Mouse (Mus musculus) thymus, postnatal 36 days (tissue): Measurements from ENCODE around the gene Itih2.

Source experiments
- DNase-seq, 2 experiments: peaks; one replicate each; pipeline ENCODE4 v3.0.0; 2022; ENCODE audit warnings: mixed read lengths in 2 of 2

Itih2 gene

GRCm38 (mm10) chr2:10131296-10131695 lies at the start of gene Itih2:
Gene Itih2, minus strand, starts transcription at chr2:10131396.
- no peak for DNase-seq

DNA sequence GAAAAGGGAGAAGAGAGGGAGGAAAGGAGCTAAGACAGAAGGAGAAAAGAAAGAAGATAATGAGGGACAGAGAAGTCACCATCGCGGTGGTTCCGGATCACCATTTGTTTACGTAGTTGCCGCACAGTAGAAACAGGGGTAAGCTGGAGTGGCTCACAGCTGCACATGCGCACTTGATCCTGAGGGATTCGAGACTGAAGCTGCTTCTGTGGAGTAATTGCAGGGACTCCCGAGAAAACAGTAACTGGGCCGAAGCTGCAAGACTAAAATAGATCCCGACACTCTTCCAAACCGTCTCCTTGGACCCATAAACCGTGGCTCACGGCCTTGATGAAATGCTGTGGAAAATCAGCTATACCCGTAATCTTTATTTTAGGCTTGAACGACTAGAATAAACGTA lies 38.8 kb upstream of the Itih2 start:
- DNase-seq = no peak

DNA sequence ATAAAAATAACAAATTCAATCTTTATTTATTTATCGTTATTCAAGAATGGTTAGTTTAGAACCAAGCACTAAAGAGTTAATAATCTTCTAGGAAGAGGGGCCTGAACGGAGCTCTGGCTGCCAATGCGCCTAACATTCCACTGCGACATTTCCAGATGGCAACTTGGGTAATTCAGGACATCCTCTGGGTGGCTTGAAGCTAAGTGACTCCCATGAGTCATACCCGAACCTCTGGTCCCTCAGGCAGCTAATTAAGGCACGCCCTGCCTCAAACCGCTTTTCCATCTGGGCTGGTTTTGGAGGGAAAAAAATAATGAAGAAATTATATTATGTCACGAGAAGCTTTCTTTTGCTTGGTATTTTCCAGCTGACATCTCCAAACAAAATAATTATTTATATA lies 36.8 kb upstream of the Itih2 start:
- no peak for DNase-seq

GRCm38 (mm10) chr2:10167283-10167682 lies 36.1 kb upstream of the Itih2 start:
- no peak for DNase-seq

- no peak for DNase-seq
Observed at GRCm38 (mm10) chr2:10166635-10167034, 35.4 kb upstream of the Itih2 start.

GRCm38 (mm10) chr2:10162011-10162410 lies 30.8 kb upstream of the Itih2 start:
- no peak for DNase-seq

DNA sequence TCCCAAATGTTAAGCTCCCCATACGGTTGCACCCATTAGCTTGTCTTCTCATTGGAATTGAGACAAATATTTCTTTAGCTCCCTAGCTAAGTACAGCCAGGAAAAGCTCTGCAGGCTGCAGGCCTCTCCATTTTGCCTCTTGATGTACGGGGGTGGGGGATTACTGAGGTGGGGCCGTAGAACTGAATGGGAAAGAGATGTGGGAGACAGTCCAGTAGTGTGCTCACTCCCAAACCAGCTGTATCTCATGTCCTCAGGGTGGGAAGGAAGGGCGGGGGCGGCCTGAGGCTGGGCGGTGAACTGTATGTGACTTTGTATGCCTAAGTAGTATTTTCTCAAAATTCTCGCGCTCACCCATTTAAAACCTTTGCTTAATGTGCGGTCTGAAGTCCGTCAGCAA lies 26.0 kb upstream of the Itih2 start:
- no peak for DNase-seq

DNA sequence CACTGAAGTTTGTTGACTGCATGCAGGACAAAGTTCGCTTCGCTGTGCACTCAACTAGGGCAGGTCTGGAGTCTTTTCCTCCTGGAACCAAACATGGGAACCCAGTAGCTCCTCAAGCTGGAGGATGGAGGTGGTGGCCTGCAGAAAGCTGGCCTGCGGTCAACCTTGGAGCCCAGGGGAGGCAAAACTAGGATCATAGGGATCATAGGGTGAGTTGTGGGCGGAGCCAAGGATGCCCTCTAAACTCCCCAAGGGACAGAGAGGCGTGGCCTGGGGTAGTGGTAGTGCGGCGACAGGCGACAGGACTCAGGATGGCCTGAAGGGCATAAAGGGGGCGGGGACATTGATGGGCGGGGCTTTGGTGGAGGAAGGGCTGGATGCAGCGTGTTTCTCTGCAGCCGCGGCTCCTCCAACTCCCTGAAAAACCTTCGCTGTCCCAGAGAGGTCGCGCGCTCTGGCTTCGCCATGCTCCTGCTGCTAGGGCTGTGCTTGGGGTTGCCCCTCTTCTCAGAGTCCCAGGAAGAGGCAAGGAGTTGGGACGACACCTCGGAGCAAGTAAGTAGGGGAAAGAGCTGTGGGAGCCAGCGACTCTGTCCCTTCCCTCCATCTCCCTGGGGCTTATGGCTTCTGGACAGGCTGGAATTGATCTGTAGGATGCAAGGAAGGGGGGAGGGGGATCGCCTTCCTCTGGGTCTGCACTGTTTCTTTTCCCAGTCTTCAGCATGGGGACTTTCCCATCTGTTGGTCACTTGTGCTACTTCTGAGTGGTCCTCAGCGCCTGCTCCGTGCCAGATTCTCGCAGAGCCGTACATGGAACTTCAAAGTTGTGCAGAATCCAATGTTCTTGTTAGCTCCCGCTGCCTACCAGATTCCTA lies 22.2 kb upstream of the Itih2 start, which contains the start of gene Itih5:
TSS of gene Itih5 (plus strand) at position 371 of the 875 bp plus-strand sequence.
- peak; percentile 50 to 56 for DNase-seq

GRCm38 (mm10) chr2:10152590-10152989 lies 21.4 kb upstream of the Itih2 start:
- peak; percentile 26 to 50 for DNase-seq

- no peak for DNase-seq
Observed at GRCm38 (mm10) chr2:10147176-10147575, 16.0 kb upstream of the Itih2 start.

DNA sequence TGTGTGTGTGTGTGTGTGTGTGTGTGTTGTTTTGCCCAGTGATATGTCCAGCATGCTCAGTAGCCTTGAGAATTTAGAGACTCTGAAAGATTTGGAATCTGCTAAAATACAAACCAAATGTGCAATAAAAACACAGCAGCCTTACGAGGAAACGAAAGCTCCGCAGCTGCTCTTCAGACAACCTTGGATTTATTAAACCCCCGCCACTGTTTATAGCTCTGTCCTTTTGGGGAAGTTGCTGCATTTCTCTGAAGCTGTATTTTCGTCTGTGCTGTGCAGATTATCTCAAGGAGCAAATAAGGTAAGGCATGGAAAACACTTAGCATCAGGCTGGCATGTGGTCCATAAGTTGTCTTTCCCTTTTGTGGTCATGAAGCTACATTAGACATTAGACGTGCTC lies 14.3 kb upstream of the Itih2 start:
- no peak for DNase-seq

- peak; percentile 46 to 53 for DNase-seq
Observed at GRCm38 (mm10) chr2:10142472-10143454, 11.6 kb upstream of the Itih2 start.

DNA sequence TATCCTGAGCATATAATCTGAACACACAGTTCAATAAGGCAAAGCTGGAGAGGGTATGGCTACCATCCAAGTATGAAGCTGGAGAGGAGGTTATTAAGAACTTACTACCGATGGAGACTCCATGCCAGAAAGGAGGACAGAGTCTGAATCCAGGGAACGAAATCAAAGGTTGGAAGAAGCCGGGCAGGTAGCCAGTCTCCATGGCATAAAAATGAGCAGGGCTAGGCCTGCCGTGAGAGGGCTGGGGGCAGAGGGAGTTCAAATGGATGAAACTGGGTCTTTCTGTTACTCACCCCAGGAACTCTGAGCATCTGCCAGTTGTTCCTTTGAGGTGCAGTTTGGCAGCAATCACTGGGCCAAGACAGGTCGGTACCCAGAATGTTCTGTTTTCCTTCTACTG lies 9.3 kb upstream of the Itih2 start:
- no peak for DNase-seq

DNA sequence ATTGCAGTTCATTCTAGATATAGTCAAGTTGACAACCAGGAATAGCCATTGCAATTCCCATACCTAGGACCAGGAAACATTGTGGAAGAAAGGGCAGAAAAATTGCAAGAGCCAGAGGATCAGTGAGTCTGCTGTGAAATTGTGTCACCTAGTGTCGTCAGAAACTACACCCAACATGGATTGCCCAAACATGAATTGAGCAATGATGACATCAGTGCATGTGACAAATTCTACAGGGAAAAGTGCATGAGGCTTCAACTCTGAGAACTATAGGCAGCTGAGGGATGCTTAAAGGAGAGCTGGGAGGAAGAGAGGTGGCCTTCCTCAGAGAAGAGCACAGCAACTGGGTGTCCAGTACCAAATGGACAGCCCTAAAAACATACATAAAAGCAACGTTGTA lies 6.1 kb upstream of the Itih2 start:
- DNase-seq = no peak

DNA sequence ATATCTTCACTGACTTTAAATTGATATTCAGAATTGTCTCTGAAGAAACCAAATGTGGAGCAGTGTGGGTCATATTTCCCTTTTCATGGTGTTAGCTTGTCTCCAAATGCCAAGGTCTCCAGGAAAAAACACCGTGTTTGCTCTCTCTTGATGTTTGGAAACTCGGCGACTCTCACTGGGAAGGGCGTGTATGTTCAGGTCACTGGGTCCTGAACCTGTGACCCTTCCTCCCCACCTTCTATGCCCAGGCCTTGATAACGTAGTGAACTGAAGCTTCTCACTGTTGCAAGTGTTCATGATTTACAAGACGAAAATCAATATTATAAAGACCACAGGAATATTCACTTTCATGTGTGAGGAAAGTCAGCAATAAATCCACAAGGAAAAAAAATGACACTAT lies 2.7 kb upstream of the Itih2 start:
- DNase-seq = no peak

DNA sequence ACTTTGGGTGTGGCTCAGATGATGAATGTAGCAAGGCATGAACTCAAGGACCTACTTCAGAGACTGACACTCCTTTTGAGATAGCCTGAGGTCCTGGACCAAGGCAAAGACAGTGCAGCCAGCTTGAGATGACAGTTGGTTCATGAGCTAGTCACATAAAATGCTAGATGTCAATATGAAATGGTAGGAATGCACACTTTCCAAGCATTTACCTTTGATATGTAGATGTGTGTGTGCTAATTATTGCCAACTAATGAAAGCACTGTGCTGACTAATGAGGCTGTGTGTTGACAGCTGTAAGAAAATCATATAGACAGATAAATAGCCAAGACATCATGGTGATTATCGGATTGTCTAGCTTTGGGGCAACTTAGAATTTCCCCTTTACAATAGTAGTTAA lies 932 bp upstream of the Itih2 start:
- no peak for DNase-seq

GRCm38 (mm10) chr2:10130341-10130990 lies 730 bp downstream of the Itih2 start:
- DNase-seq = no peak

GRCm38 (mm10) chr2:10128571-10128970 lies 2.6 kb downstream of the Itih2 start:
- no peak for DNase-seq

- no peak for DNase-seq
Observed at GRCm38 (mm10) chr2:10127471-10127870, 3.7 kb downstream of the Itih2 start.

DNA sequence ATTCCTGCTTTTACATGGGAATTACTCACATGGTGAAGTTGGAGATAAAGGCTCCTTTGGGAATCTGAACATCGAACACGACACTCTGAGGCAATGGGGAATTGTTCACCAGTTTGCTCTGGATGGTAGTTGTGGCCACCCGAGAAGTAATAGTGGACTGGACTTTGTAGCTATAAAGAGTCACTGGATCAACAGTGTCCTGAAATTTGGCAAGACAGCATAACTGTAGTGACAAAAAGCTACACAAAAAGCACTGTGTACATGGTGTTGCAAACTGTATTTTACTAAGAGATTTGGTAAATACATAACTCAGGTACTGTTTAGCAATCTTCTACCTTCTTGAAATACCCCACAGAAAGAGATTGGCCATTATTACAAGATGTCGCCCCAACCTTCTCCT lies 5.1 kb downstream of the Itih2 start:
- DNase-seq = no peak

DNA sequence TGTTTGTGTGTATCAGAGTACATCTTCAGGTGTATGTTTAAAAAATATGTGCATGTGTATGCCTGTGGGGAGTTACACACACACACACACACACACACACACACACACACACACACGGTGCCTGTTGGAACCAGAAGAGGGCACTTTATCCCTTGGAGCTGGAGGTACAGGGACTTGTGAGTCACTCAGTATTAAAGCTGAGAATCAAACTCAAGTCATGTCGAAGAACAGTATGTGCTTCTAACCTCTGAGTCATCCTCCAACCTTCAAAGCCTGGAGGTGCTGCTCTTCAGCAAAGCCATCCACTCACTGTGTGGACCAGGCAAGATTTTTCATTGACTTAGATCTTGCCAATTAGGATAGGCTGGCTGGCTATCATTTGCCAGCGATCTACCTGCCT lies 9.4 kb downstream of the Itih2 start:
- no peak for DNase-seq

- no peak for DNase-seq
Observed at GRCm38 (mm10) chr2:10119276-10119675, 11.9 kb downstream of the Itih2 start.

- DNase-seq = no peak
Observed at GRCm38 (mm10) chr2:10118751-10119150, 12.4 kb downstream of the Itih2 start.
